ENCODE assay signal across 23 mouse cellular contexts in genomic region chr5:104359257-104359656, GRCm38 (mm10). TPM values are rescaled to one million over a fixed set of nuclear protein-coding genes. Genes with fewer than 3 reads are reported as not detected.
DNase-seq lines count a peak whose midpoint lies in the region; TF ChIP-seq lines count a peak whose summit lies in the region.
"Had no signal": no experiment of that assay in that cellular context is flagged by ENCODE, and none has a peak within 500 bp of the region (broad histone marks: within the 10 kb centered on the region; RNA-seq: fewer than 3 reads in every experiment).

No protein-coding gene starts in this region.

- no peak for TF ChIP-seq POLR2A in kidney, adult 2 months (IDR thresholded peaks at IDR 0.05; ENCODE audit: low read depth, low read length)

- no peak for TF ChIP-seq CTCF in kidney, adult 2 months (conservative IDR thresholded peaks at IDR 0.05; ENCODE audit: insufficient read depth, insufficient read length, low read depth, low read length)

- H3K4me3 ChIP-seq in kidney, adult 2 months (ENCODE audit: insufficient read depth, low read depth, low read length) = no peak overlapping the region
- no peak overlapping the region for H3K4me3 ChIP-seq in embryonic facial prominence, embryonic 10.5 days
- H3K4me3 ChIP-seq: erythroblast, embryonic 14.5 days; heart, adult 2 months; hindbrain, embryonic 12.5 days had no signal

- WGBS in kidney, adult 2 months = 31% methylated on average over 6 of the region's 6 CpGs
- WGBS in embryonic facial prominence, embryonic 10.5 days = 35% methylated on average over 6 of the region's 6 CpGs

- H3K27ac ChIP-seq in kidney, adult 2 months (ENCODE audit: insufficient read depth, low read depth, low read length) = no peak overlapping the region
- no peak overlapping the region for H3K27ac ChIP-seq in embryonic facial prominence, embryonic 10.5 days (replicated peaks)
- H3K27ac ChIP-seq: hindbrain, embryonic 12.5 days; liver, embryonic 14.5 days had no signal

- peaks cover 5% of the 10 kb centered on the region; the same call in 1 of the 2 replicates for H3K4me1 ChIP-seq in kidney, adult 2 months (ENCODE audit: control insufficient read depth, insufficient read depth, low read length)
- peaks cover 16% of the 10 kb centered on the region for H3K4me1 ChIP-seq in embryonic facial prominence, embryonic 10.5 days

- no peaks in the 10 kb centered on the region for H3K27me3 ChIP-seq in kidney, adult 2 months (replicated peaks; ENCODE audit: control insufficient read depth, insufficient read depth, low read length)
- H3K27me3 ChIP-seq in embryonic facial prominence, embryonic 10.5 days (replicated peaks; ENCODE audit: low read depth, poor library complexity, severe bottlenecking) = peaks cover 7% of the 10 kb centered on the region; the same call in 1 of the 2 replicates
- H3K27me3 ChIP-seq: hindbrain, embryonic 12.5 days; megakaryocyte, embryonic 14.5 days had no signal

- no peaks in the 10 kb centered on the region for H3K36me3 ChIP-seq in kidney, adult 2 months (ENCODE audit: control insufficient read depth, insufficient read depth, low read length)
- H3K36me3 ChIP-seq in embryonic facial prominence, embryonic 10.5 days (replicated peaks) = no peaks in the 10 kb centered on the region
- H3K36me3 ChIP-seq: hindbrain, embryonic 12.5 days had no signal

- peak; percentile 39 for DNase-seq in kidney, adult 2 months
- no peak for DNase-seq in kidney, postnatal 4 days
- peak; percentile 37 for DNase-seq in brain, adult 2 months (ENCODE audit: low read depth, low spot score)
- DNase-seq in embryonic facial prominence, embryonic 10.5 days (ENCODE audit: low spot score) = peak; percentile 41
- peak; percentile 32 for DNase-seq in retina, embryonic 14.5 days (ENCODE audit: low spot score)
- DNase-seq in thymus, adult 18-20 months = no peak
- DNase-seq in adrenal gland, postnatal 10 days = no peak
- DNase-seq: adrenal gland, postnatal 14 days; gastrocnemius, postnatal 14 days; heart, adult 2 months; left cerebral cortex, postnatal 4 days; thymus, postnatal 25 days had no signal

- H3K9me3 ChIP-seq in embryonic facial prominence, embryonic 10.5 days = no peaks in the 10 kb centered on the region
- H3K9me3 ChIP-seq: hindbrain, embryonic 12.5 days had no signal

RNA-seq across cellular contexts. Expression of gene Mepe, which starts 34.1 kb away (rescaled TPM):
- not detected in 2 replicates for polyA plus RNA-seq in kidney, adult 2 months (2012; rRNA removed)
- not detected in 2 replicates for polyA plus RNA-seq in embryonic facial prominence, embryonic 10.5 days (2016; fragmentation: Nextera tagmentation; extraction: Ambion mirVana)
- total RNA-seq in adrenal gland, postnatal 10 days (2021) = 1 to 10 TPM in 1 of 2 experiments, not detected in 1; 1.1 TPM
- total RNA-seq: adrenal gland, postnatal 14 days; common myeloid progenitor, adult 5-6 weeks; gastrocnemius, postnatal 14 days; heart, adult 2 months; left cerebral cortex, postnatal 4 days had no signal
- polyA plus RNA-seq: cerebellum, adult 2 months; erythroblast, embryonic 14.5 days; forebrain, embryonic 14.5 days; heart, adult 2 months; heart, embryonic 16.5 days; hindbrain, embryonic 12.5 days; intestine, embryonic 14.5 days; liver, embryonic 14.5 days; lung, embryonic 16.5 days; neural tube, embryonic 11.5 days had no signal

Comparison
In these comparisons a context has a peak if more than half of its experiments do, and no peak if none do; other contexts are left out.
1. DNase-seq: peak in kidney, adult 2 months (single experiment), brain, adult 2 months (single experiment), embryonic facial prominence, embryonic 10.5 days (single experiment) and retina, embryonic 14.5 days (single experiment); none in kidney, postnatal 4 days (0 of 2), thymus, adult 18-20 months (0 of 2) and adrenal gland, postnatal 10 days (single experiment).